Mouse (Mus musculus) c-Kit-positive CD71-positive TER-119-negative erythroid progenitor cells, embryonic 14.5 days (primary cell): Measurements from ENCODE around the gene Hnrnpl.

Source experiments
- DNase-seq: peaks from one replicate; pipeline ENCODE4 v3.0.0-alpha.2; 2013; ENCODE audit warnings: low read depth

Hnrnpl gene

DNA sequence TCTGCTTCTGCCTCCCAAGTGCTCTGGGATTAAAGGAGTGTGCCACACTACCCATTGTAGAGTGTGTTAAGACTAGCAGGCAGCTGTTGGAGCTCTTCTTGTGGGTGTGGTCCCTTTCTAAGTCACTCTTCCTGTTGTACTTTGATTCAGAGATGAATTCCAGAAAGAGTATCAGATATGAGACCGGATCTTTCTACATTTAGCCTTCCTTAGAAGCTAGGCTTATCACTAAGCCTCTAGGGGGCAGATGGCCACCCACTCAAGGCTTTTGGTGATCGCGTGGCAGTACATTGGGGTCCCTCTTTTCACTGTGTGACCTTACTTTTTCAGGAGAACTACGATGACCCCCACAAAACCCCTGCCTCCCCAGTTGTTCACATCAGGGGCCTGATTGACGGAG is 4.6 kb downstream of the Hnrnpl start:
- DNase-seq = no peak

- no peak for DNase-seq
These were observed 6.1 kb downstream of the Hnrnpl start for GRCm38 (mm10) chr7:28814306-28815034.

DNA sequence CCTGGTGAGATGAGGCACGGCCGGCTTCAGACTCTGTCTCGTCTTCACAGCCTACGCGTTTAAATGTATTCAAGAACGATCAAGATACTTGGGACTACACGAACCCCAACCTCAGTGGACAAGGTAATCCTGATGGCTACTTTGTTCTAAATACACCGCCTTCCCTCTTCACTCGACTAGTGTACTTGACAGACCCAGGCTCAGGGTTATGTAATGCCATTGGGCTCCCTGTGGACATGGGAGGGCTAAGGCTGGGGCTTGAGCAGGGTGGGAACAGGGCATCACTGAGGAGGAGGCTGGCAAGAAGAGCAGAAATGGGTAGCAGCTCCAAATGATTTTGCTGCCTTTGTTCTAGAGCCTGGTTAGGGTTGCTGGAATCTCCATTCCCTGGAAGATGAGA is 6.9 kb downstream of the Hnrnpl start:
- no peak for DNase-seq

DNA sequence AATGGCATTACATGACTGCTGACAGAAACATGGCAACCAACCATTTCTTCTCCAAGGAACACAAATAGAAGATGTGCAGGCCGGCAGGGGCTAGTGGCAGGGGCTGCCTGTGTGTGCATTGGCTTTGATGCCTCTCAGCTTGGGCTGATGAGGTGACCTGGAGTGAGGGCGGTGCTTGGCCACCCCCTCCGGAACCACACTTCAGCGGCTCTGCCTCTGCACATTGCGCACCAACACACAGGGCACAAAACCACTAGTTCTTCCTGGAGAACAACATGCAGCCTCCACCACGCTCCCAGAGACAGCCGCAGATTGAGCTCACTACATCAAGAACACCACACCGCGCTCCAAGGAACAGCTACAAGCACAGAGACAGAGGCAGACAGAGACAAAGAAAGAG is 7.9 kb downstream of the Hnrnpl start:
- no peak for DNase-seq

- no peak for DNase-seq
These were observed 8.6 kb downstream of the Hnrnpl start for GRCm38 (mm10) chr7:28816920-28817319.

DNA sequence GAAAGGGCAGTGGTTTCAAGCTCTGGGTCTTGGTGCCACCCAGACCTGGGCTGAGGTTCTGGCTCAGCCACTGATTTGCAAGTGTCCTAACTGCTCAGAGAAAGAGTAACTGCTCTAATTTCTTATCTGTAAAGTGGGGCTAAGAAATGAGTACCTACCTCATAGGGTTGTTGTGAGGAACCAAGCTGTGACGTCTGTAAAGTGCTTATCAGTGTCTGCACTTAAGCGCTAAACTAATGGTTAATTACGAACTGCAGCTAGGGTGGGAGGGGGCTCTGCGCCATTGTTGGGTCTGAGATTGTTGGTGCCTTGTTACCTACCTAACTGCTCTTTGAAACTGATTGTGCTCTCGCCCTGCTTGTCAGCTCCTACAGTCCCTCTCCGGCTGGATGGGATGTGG is 9.2 kb downstream of the Hnrnpl start:
- DNase-seq = no peak

DNA sequence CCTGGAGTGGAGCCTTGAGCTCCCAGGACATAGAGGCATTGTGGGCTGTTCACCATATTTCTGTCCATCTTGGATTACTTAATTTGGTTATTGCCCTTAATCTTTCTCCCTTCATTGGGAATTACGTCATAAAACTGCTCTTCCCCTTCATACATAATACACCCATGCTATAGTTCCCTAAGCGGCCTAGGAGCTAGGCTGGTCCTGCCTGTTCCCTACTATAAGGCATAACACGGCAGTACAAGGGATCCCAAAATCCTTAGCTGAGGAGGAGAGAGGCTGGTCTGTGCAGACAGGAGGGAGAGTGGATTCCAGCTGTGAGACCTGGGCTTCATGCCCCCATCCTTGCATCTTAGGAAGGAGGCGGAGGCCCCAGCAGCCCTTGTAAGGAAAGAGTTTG is 9.6 kb downstream of the Hnrnpl start:
- DNase-seq = no peak

DNA sequence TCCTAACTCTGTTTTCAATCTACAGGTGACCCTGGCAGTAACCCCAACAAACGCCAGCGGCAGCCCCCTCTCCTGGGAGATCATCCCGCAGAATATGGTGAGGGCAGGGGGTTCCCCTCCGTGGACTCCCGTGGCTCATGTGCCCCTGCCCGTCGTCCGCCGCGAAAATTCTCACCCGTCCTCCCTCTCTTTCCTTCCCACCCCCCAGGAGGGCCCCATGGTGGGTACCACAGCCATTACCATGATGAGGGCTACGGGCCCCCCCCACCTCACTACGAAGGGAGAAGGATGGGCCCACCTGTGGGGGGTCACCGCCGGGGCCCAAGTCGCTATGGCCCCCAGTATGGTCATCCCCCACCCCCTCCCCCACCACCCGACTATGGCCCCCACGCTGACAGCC is 10.1 kb downstream of the Hnrnpl start:
- no peak for DNase-seq

- DNase-seq = no peak
These were observed 10.6 kb downstream of the Hnrnpl start for GRCm38 (mm10) chr7:28818861-28819452.

DNA sequence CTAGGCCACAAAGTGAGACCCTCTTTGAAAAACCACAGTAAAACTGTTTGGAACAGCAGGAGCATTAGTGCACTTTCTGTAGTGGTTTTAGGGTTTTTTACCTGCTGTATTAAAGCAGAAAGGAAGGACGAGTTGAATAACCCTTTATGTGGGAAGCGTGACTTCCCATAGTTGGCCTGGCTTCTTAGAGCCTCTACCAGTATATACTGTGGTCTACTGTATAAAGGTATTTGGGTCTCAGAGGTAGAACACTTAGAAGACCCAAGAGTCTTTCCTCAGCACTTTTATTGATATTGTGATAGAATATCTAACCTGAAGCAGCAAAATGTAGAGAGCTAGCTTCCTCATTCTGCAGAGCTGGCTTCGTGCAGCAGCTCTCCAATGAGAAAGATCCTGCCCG is 11.2 kb downstream of the Hnrnpl start:
- no peak for DNase-seq

DNA sequence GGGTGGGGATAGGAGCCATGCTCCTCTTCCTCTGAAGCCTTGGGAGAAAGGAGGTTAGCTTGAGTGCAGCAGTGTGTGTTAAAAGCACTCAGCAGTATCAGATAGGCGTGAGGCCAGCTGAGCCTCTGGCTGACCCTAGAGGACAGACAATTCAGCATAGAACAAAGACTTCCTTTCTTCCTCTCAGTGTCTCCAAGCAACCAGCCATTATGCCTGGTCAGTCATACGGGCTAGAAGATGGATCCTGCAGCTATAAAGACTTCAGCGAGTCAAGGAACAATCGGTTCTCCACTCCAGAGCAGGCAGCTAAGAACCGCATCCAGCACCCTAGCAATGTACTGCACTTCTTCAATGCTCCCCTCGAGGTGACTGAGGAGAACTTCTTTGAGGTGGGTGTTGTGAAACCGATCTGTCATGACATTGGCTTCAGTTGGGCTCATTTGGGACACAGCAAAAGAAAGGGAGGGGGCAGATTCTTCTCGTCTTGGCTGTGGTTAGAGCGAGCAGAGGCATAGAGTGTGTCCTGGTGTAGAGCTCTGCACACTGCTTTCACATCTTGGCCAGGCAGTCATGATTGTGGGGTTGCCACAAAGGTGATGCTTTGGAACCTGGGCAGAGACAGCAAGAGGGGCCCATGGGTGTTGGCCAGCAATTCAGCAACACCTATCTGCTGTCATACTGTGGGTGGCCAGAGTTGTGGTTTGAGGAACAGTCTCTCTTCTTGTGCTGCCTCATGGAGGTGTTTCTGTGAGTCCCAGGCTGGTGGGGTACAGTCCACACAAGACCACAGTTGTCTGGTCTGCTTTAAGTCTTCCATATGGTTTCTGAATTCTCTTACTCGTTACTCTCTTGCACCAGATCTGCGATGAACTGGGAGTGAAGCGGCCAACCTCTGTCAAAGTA is 12.3 kb downstream of the Hnrnpl start:
- no peak for DNase-seq

GRCm38 (mm10) chr7:28821261-28821831 is 13.0 kb downstream of the Hnrnpl start:
- DNase-seq = no peak

DNA sequence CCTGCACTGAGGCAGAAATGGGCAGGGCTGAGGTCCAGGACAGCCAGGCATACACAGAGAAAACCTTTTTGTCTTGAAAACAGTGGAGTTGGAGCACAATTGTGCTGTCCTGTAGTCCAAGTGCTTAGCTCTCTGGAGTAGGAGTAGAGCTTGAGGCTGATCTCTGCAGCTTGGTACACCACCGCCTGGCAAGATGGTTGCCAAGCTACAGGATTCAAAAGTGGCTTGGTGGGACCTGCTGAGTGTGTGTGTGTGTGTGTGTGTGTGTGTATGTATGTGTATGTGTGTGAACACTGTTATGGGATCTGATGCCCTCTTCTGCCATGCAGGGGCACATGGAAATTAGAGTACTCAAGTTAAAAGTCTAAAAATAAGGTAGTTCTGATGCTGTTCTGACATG is 14.2 kb downstream of the Hnrnpl start:
- DNase-seq = no peak

- no peak for DNase-seq
These were observed 14.9 kb downstream of the Hnrnpl start for GRCm38 (mm10) chr7:28822993-28823903.

GRCm38 (mm10) chr7:28823932-28824331 is 15.6 kb downstream of the Hnrnpl start:
- DNase-seq = no peak

DNA sequence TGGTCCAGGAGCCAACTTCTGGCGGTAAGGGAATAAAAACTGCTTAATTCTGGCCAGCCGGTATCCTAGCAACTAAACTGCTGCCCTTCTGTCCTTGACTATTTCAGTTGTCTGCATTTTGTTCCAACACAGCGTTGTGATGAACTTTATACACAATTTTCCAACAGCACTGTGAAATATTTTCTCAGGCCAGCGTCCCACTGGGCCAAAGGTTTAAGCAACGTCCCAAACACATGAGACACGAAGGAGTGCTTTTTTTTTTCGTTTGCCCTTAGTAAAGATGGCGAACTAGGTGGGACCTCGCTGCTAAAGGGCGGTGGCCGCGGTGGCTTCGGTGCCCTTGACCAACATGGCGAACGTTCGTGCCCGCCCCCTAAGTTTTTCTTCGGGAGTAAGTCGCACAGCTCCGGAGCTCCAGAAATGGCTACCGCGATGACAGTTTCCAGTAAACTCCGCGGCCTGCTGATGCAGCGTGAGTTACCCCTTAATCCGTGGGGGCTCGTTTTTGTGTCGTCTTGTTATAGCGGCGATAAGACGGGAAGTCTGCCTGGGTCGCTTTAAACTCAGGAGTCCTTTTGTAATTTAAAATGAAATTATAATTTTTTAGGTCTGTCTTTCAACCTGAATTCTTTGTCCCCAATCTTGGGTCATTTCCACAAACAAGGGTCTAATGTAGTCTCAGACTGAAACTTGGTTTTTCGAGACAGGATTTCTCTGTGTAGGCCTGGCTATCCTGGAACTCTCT is 16.8 kb downstream of the Hnrnpl start, which contains the start of gene Ech1:
Ech1 (plus strand) TSS at position 277 of the 745 bp plus-strand sequence.
- peak; percentile 87 for DNase-seq

DNA sequence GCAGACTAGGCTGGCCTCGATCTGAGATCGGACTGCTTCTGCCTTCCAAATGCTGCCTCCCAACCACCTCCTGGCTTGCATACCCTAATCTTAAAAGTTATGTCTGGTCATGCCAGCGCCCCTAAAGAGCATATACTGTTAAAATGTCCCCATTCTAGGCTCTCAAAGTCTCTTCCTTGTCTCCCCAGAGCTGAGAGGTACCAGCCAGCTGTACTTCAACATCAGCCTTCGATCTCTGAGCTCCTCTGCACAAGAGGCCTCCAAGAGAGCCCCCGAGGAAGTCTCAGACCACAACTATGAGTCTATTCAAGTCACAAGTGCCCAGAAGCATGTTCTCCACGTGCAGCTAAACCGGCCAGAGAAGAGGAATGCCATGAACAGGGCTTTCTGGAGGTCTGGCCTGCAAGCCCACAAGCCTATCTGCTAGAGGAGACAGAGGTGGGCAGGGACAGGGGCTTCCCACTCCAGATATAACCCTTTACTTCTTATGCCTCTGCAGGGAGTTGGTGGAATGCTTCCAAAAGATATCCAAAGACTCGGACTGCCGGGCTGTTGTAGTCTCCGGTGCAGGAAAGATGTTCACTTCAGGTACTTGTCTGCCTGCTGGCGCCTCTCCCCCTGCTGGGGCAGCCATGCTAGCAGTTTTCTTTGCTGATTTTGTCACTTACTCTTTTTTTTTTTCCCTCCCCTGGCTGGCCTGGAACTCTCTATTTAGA is 17.5 kb downstream of the Hnrnpl start:
- no peak for DNase-seq

- DNase-seq = no peak
These were observed 18.0 kb downstream of the Hnrnpl start for GRCm38 (mm10) chr7:28826402-28826772.

GRCm38 (mm10) chr7:28827338-28827737 is 19.0 kb downstream of the Hnrnpl start:
- no peak for DNase-seq

- DNase-seq = no peak
These were observed 21.5 kb downstream of the Hnrnpl start for GRCm38 (mm10) chr7:28829821-28830220.
